Mouse (Mus musculus): Measurements from ENCODE around the gene Lce6a.

DNA sequence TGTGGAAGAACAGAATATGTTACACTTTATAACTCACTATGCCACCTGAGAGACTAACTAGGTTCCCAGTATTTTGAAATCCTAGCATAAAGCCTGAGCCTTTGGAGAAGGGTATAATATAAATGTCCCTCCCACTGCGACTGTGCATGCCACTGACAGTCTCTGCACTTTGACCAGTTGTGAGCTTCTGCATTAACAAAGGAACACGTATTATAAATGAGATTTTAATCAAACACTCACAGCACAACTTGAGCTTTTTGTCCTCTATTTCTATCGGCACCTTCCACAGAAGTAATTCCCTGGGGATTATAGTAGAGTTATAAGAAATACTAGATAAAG, 17.2 kb upstream of the Lce6a start:
- TF ChIP-seq POLR2A (IDR thresholded peaks at IDR 0.05; ENCODE audit: borderline replicate concordance, extremely low read depth, low read depth, low read length) (no peak), CTCF (IDR thresholded peaks at IDR 0.05; ENCODE audit: insufficient read depth, low read length) (no peak)

All from lung, adult 2 months (tissue).